Mouse (Mus musculus) myocyte (in vitro differentiated cells): ENCODE measurements at regions not wholly inside any gene's neighbourhood (a gene's known extent, or its start where the extent isn't known, plus 50 kb on each side); places are given as distances from the start of the nearest gene placed in this dataset.

Source experiments
- CEBPB ChIP-seq: IDR thresholded peaks from 2 replicates; pipeline ENCODE4 v1.6.1; 2011; ENCODE audit warnings: mild to moderate bottlenecking, moderate library complexity; ENCODE audit not compliant: poor library complexity, insufficient read depth, severe bottlenecking
- E2F4 ChIP-seq: IDR thresholded peaks from one replicate; pipeline ENCODE4 v1.6.1; 2011; ENCODE audit warnings: mild to moderate bottlenecking, control low read depth, moderate library complexity; ENCODE audit not compliant: insufficient read depth
- MAX ChIP-seq: IDR thresholded peaks from one replicate; pipeline ENCODE4 v1.6.1; 2011; ENCODE audit warnings: low read depth, mild to moderate bottlenecking, control low read depth
- MYOD1 ChIP-seq, 3 experiments: IDR thresholded peaks; one replicate each; pipeline ENCODE4 v1.6.1; 2011; ENCODE audit warnings: control low read depth in 2 of 3, low read depth in 2 of 3, mild to moderate bottlenecking in 2 of 3, moderate library complexity in 1 of 3; ENCODE audit not compliant: insufficient read length in 2 of 3, control insufficient read depth in 1 of 3
- MYOG ChIP-seq, 3 experiments: IDR thresholded peaks; one replicate each; pipeline ENCODE4 v1.6.1; 2011; ENCODE audit warnings: control low read depth in 2 of 3, low read depth in 2 of 3, mild to moderate bottlenecking in 2 of 3; ENCODE audit not compliant: insufficient read length in 2 of 3, control insufficient read depth in 1 of 3, insufficient read depth in 1 of 3
- POLR2A ChIP-seq: IDR thresholded peaks from one replicate; pipeline ENCODE4 v1.6.1; 2011; ENCODE audit warnings: low read depth, mild to moderate bottlenecking, control low read depth, moderate library complexity; ENCODE audit not compliant: insufficient read length
- POLR2AphosphoS2 ChIP-seq: IDR thresholded peaks from one replicate; pipeline ENCODE4 v1.6.1; 2011; ENCODE audit warnings: low read depth, control low read depth; ENCODE audit not compliant: insufficient read length
- REST ChIP-seq: IDR thresholded peaks from one replicate; pipeline ENCODE4 v1.6.1; 2011; ENCODE audit warnings: mild to moderate bottlenecking, control low read depth, moderate library complexity; ENCODE audit not compliant: insufficient read depth, insufficient read length
- SRF ChIP-seq: IDR thresholded peaks from one replicate; pipeline ENCODE4 v1.6.1; 2011; ENCODE audit warnings: low read depth; ENCODE audit not compliant: control insufficient read depth, insufficient read length
- TCF12 ChIP-seq: IDR thresholded peaks from one replicate; pipeline ENCODE4 v1.6.1; 2011; ENCODE audit warnings: mild to moderate bottlenecking, control low read depth; ENCODE audit not compliant: poor library complexity, insufficient read depth, severe bottlenecking
- TCF3 ChIP-seq: IDR thresholded peaks from one replicate; pipeline ENCODE4 v1.6.1; 2011; ENCODE audit warnings: low read depth, control low read depth; ENCODE audit not compliant: insufficient read length
- USF1 ChIP-seq: IDR thresholded peaks from one replicate; pipeline ENCODE4 v1.6.1; 2011; ENCODE audit warnings: low read depth, mild to moderate bottlenecking, control low read depth, moderate library complexity

- TF ChIP-seq POLR2A (no peak), CEBPB (no peak), MYOD1 (IDR thresholded peaks at IDR 0.05; ENCODE audit: control insufficient read depth in 1 of 3, insufficient read length in 2 of 3, low read depth in 2 of 3) (no peak), USF1 (no peak), TCF12 (no peak), TCF3 (no peak), MAX (no peak), MYOG (IDR thresholded peaks at IDR 0.05; ENCODE audit: control insufficient read depth in 1 of 3, insufficient read depth in 1 of 3, insufficient read length in 2 of 3, low read depth in 2 of 3) (no peak), POLR2AphosphoS2 (no peak), E2F4 (no peak), REST (no peak), SRF (no peak)
These were observed 85.9 kb downstream of the Fam76b start for GRCm38 (mm10) chr9:13913459-13913858.
